In the genomic region with DNA sequence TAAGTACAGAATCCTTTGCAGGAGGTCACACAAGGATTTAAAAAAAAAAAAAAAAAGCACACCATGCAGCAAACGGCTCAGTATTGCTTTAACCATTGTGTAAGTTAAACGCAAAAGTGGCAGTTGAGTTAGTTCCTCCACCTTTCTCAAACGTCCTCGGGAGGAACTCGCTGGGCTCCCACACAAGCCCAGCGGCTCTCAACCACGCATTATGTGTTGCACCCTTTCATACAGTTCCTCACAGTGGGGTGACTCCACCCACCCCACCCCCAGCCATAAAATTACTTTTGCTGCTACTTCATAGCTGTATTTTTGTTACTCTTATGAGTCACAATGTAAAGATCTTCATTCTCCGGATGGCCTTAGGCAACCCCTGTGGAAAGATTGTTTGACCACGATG, we compare ENCODE assay signal across 19 mouse cellular contexts. TPM values are rescaled to one million over a fixed set of nuclear protein-coding genes. Genes with fewer than 3 reads are reported as not detected.
DNase-seq lines count a peak whose midpoint lies in the region; ATAC-seq and TF ChIP-seq lines count a peak whose summit lies in the region.
"Had no signal": no experiment of that assay in that cellular context is flagged by ENCODE, and none has a peak within 500 bp of the region (broad histone marks: within the 10 kb centered on the region; RNA-seq: fewer than 3 reads in every experiment).

No protein-coding gene starts in this region.

- no peaks in the 10 kb centered on the region for H3K36me3 ChIP-seq in heart, embryonic 14.5 days (ENCODE audit: control insufficient read depth, insufficient read depth, low read length)
- no peaks in the 10 kb centered on the region for H3K36me3 ChIP-seq in stomach, embryonic 15.5 days
- no peaks in the 10 kb centered on the region for H3K36me3 ChIP-seq in stomach, postnatal 0 days (ENCODE audit: control insufficient read depth, insufficient read depth, low read length)
- H3K36me3 ChIP-seq: forebrain, embryonic 15.5 days; midbrain, embryonic 13.5 days; neural tube, embryonic 13.5 days had no signal

- no peak for ATAC-seq in heart, embryonic 14.5 days (ENCODE audit: insufficient number of reproducible peaks, insufficient read depth, low FRiP score, low read depth)
- no peak for ATAC-seq in stomach, embryonic 15.5 days (ENCODE audit: insufficient read depth, low FRiP score, low read depth)
- ATAC-seq in stomach, postnatal 0 days (ENCODE audit: low FRiP score, low TSS enrichment): no peak
- ATAC-seq in neutrophil, adult 5-6 weeks (ENCODE audit: extremely low read depth, insufficient number of reproducible peaks, low FRiP score, poor library complexity, severe bottlenecking): peak; percentile 62
- ATAC-seq: forebrain, embryonic 15.5 days; hindbrain, postnatal 0 days; midbrain, embryonic 13.5 days had no signal

- H3K9ac ChIP-seq in heart, embryonic 14.5 days (ENCODE audit: low read length): no peak overlapping the region; the same call in 1 of the 2 replicates
- H3K9ac ChIP-seq in stomach, embryonic 15.5 days: no peak overlapping the region
- H3K9ac ChIP-seq in stomach, postnatal 0 days (ENCODE audit: low read length): no peak overlapping the region
- H3K9ac ChIP-seq: forebrain, embryonic 15.5 days; midbrain, embryonic 13.5 days; neural tube, embryonic 13.5 days had no signal

- no peak for DNase-seq in heart, adult 8-10 months (ENCODE audit: low spot score)
- DNase-seq in stomach, postnatal 0 days (ENCODE audit: low spot score): no peak
- DNase-seq in brain, adult 2 months (ENCODE audit: low read depth, low spot score): peak; percentile 31
- DNase-seq in c-Kit-positive CD71-positive TER-119-positive erythroid progenitor cells, embryonic 14.5 days (ENCODE audit: low spot score): no peak
- no peak for DNase-seq in yolk sac, embryonic 10.5 days (ENCODE audit: low spot score)
- DNase-seq: adrenal gland, adult 8-10 months; gastrocnemius, postnatal 14 days; layer of hippocampus, adult 9-11 months; lung, adult 18-20 months; retina, postnatal 1 day; thymus, postnatal 25 days had no signal

- no peak overlapping the region for H3K4me3 ChIP-seq in heart, embryonic 14.5 days (ENCODE audit: control insufficient read depth in 1 of 2, insufficient read depth in 1 of 2, low read depth in 1 of 2, low read length in 2 of 2)
- H3K4me3 ChIP-seq in stomach, embryonic 15.5 days (replicated peaks): no peak overlapping the region
- no peak overlapping the region for H3K4me3 ChIP-seq in stomach, postnatal 0 days (ENCODE audit: low read depth, low read length)
- H3K4me3 ChIP-seq: forebrain, embryonic 15.5 days; midbrain, embryonic 13.5 days; neural tube, embryonic 13.5 days had no signal

- TF ChIP-seq CTCF in stomach, postnatal 0 days (IDR thresholded peaks at IDR 0.05; ENCODE audit: low read depth): no peak

- peak overlapping the region; percentile 64 to 71 for H3K27ac ChIP-seq in heart, embryonic 14.5 days (replicated peaks in 1 of 2; ENCODE audit: control insufficient read depth in 1 of 2, insufficient read depth in 1 of 2, low read depth in 2 of 2, low read length in 2 of 2)
- no peak overlapping the region; the same call in 1 of the 2 replicates for H3K27ac ChIP-seq in stomach, embryonic 15.5 days
- H3K27ac ChIP-seq in stomach, postnatal 0 days (replicated peaks): no peak overlapping the region
- H3K27ac ChIP-seq: forebrain, embryonic 15.5 days; hindbrain, postnatal 0 days; midbrain, embryonic 13.5 days; neural tube, embryonic 13.5 days had no signal

- TF ChIP-seq EP300 in stomach, postnatal 0 days (optimal IDR thresholded peaks at IDR 0.05): no peak

- H3K9me3 ChIP-seq in heart, embryonic 14.5 days (ENCODE audit: control insufficient read depth, low read length): no peaks in the 10 kb centered on the region
- no peaks in the 10 kb centered on the region for H3K9me3 ChIP-seq in stomach, embryonic 15.5 days
- no peaks in the 10 kb centered on the region for H3K9me3 ChIP-seq in stomach, postnatal 0 days (ENCODE audit: control insufficient read depth, low read length)
- H3K9me3 ChIP-seq: forebrain, embryonic 15.5 days; midbrain, embryonic 13.5 days; neural tube, embryonic 13.5 days had no signal

- peaks cover 54 to 72% of the 10 kb centered on the region in 2 experiments for H3K4me1 ChIP-seq in heart, embryonic 14.5 days (ENCODE audit: control insufficient read depth in 2 of 2, insufficient read depth in 2 of 2, low read length in 2 of 2)
- H3K4me1 ChIP-seq in stomach, embryonic 15.5 days: 0 out of 2 replicates have a peak, but pooled peaks cover 11% of the 10 kb centered on the region
- H3K4me1 ChIP-seq in stomach, postnatal 0 days (replicated peaks; ENCODE audit: control insufficient read depth, insufficient read depth): no peaks in the 10 kb centered on the region
- H3K4me1 ChIP-seq: forebrain, embryonic 15.5 days; midbrain, embryonic 13.5 days; neural tube, embryonic 13.5 days had no signal

- H3K27me3 ChIP-seq in heart, embryonic 14.5 days (ENCODE audit: control insufficient read depth, insufficient read depth, low read length): no peaks in the 10 kb centered on the region
- no peaks in the 10 kb centered on the region for H3K27me3 ChIP-seq in stomach, embryonic 15.5 days (replicated peaks)
- no peaks in the 10 kb centered on the region for H3K27me3 ChIP-seq in stomach, postnatal 0 days (ENCODE audit: control insufficient read depth, insufficient read depth, low read length)
- H3K27me3 ChIP-seq: CH12.LX; forebrain, embryonic 15.5 days; midbrain, embryonic 13.5 days; neural tube, embryonic 13.5 days had no signal

- 69% methylated on average over 9 of the region's 9 CpGs for WGBS in heart, embryonic 14.5 days
- 61% methylated on average over 9 of the region's 9 CpGs for WGBS in stomach, embryonic 15.5 days
- WGBS in stomach, postnatal 0 days: 51% methylated on average over 9 of the region's 9 CpGs

- H3K4me2 ChIP-seq in heart, embryonic 14.5 days (ENCODE audit: low read length): peak overlapping the region; percentile 9; the same call in 1 of the 2 replicates
- 0 out of 2 replicates have a peak overlapping the region, but pooled peaks have one; percentile 5 for H3K4me2 ChIP-seq in stomach, embryonic 15.5 days
- H3K4me2 ChIP-seq in stomach, postnatal 0 days (replicated peaks; ENCODE audit: low read depth): no peak overlapping the region
- H3K4me2 ChIP-seq: forebrain, embryonic 15.5 days; midbrain, embryonic 13.5 days; neural tube, embryonic 13.5 days had no signal

RNA-seq across cellular contexts. Expression of a gene that starts 8.8 kb away (rescaled TPM):
- polyA plus RNA-seq in heart, embryonic 14.5 days (2014; fragmentation: Nextera tagmentation; extraction: Ambion mirVana): 306 and 315 TPM in 2 replicates
- 10 to 100 TPM; 32.4 to 38.7 (median 33.0) TPM for total RNA-seq in heart, adult 8-10 months (2022)
- 202 and 226 TPM in 2 replicates for polyA plus RNA-seq in stomach, embryonic 15.5 days (2015; fragmentation: Nextera tagmentation; extraction: Ambion mirVana)
- 100 and 103 TPM in 2 replicates for polyA plus RNA-seq in stomach, postnatal 0 days (2015; fragmentation: Nextera tagmentation; extraction: Ambion mirVana)
- 65.7 and 69.6 TPM in 2 replicates for total RNA-seq in neutrophil, adult 5-6 weeks (2017)

RNA-seq across cellular contexts. Expression of a gene that starts 44.2 kb away (rescaled TPM):
- polyA plus RNA-seq in heart, embryonic 14.5 days (2014; fragmentation: Nextera tagmentation; extraction: Ambion mirVana): not detected in 2 replicates
- under 1 TPM in 3 of 4 experiments, not detected in 1; 0.05 to 0.29 (median 0.25) TPM for total RNA-seq in heart, adult 8-10 months (2022)
- polyA plus RNA-seq in stomach, embryonic 15.5 days (2015; fragmentation: Nextera tagmentation; extraction: Ambion mirVana): 2.5 and 2.8 TPM in 2 replicates
- 0.47 and 0.81 TPM in 2 replicates for polyA plus RNA-seq in stomach, postnatal 0 days (2015; fragmentation: Nextera tagmentation; extraction: Ambion mirVana)
- total RNA-seq in neutrophil, adult 5-6 weeks (2017): 0.35 and 0.37 TPM in 2 replicates
- total RNA-seq: hindbrain, postnatal 0 days had no signal
- polyA plus RNA-seq: forebrain, embryonic 15.5 days; neural tube, embryonic 13.5 days had no signal

Comparison
In these comparisons a context has a peak if more than half of its experiments do, and no peak if none do; other contexts are left out.
1. H3K27ac ChIP-seq: peak in heart, embryonic 14.5 days (2 of 2); none in stomach, embryonic 15.5 days (single experiment) and stomach, postnatal 0 days (single experiment).